Comparison of ENCODE assay signal across 16 mouse cellular contexts in genomic region chr19:37210457-37210856, GRCm38 (mm10). TPM values are rescaled to one million over a fixed set of nuclear protein-coding genes. Genes with fewer than 3 reads are reported as not detected.
A peak's percentile ranks its signal among the peaks of the same experiment; 100 is the strongest.
DNase-seq lines count a peak whose midpoint lies in the region; ATAC-seq and TF ChIP-seq lines count a peak whose summit lies in the region.
"Had no signal": no experiment of that assay in that cellular context is flagged by ENCODE, and none has a peak within 500 bp of the region (broad histone marks: within the 10 kb centered on the region; RNA-seq: fewer than 3 reads in every experiment).

No protein-coding gene starts in this region.

- TF ChIP-seq EP300 in liver, postnatal 0 days (IDR thresholded peaks at IDR 0.05; ENCODE audit: low read depth), result peak; percentile 39; the same call in 1 of the 2 replicates
- TF ChIP-seq EP300 in lung, postnatal 0 days (IDR thresholded peaks at IDR 0.05), result no peak

- peak; percentile 12 for DNase-seq in liver, embryonic 11.5 days (ENCODE audit: low spot score)
- DNase-seq in liver (no peak), adipocyte (ENCODE audit: low spot score) (no peak)
- DNase-seq in liver, embryonic 13.5 days, result no peak
- no peak for DNase-seq in liver, postnatal 0 days
- DNase-seq in cerebellum, adult 2 months, result no peak
- no peak for DNase-seq in lung, postnatal 0 days (ENCODE audit: low spot score)
- DNase-seq: adrenal gland, postnatal 14 days; heart, adult 2 months had no signal

- no peaks in the 10 kb centered on the region for H3K9me3 ChIP-seq in liver, embryonic 11.5 days (ENCODE audit: control insufficient read depth, low read length)
- H3K9me3 ChIP-seq in liver, embryonic 13.5 days (replicated peaks), result no peaks in the 10 kb centered on the region
- H3K9me3 ChIP-seq in liver, postnatal 0 days (ENCODE audit: low read length), result no peaks in the 10 kb centered on the region
- no peaks in the 10 kb centered on the region for H3K9me3 ChIP-seq in lung, postnatal 0 days (ENCODE audit: low read length)
- H3K9me3 ChIP-seq: embryonic facial prominence, embryonic 13.5 days; forebrain, embryonic 10.5 days; heart, embryonic 12.5 days; hindbrain, embryonic 10.5 days; intestine, embryonic 15.5 days had no signal

- no peak for TF ChIP-seq CTCF in liver, postnatal 0 days (IDR thresholded peaks at IDR 0.05; ENCODE audit: low read depth)
- TF ChIP-seq CTCF in cerebellum, adult 2 months (IDR thresholded peaks at IDR 0.05; ENCODE audit: borderline replicate concordance, insufficient read depth, low read depth, low read length), result no peak
- no peak for TF ChIP-seq CTCF in lung, postnatal 0 days (IDR thresholded peaks at IDR 0.05)

- H3K4me3 ChIP-seq in liver, embryonic 11.5 days (ENCODE audit: low read depth, low read length), result no peak overlapping the region
- peak overlapping the region; percentile 98; the same call in 1 of the 2 replicates for H3K4me3 ChIP-seq in liver, embryonic 13.5 days (replicated peaks)
- peak overlapping the region; percentile 100; the same call in 1 of the 2 replicates for H3K4me3 ChIP-seq in liver, postnatal 0 days (ENCODE audit: low read depth, low read length)
- H3K4me3 ChIP-seq in cerebellum, adult 2 months (replicated peaks; ENCODE audit: insufficient read depth, low read depth, low read length), result no peak overlapping the region
- no peak overlapping the region for H3K4me3 ChIP-seq in lung, postnatal 0 days (ENCODE audit: low read depth, low read length)
- H3K4me3 ChIP-seq: embryonic facial prominence, embryonic 13.5 days; heart, adult 2 months; hindbrain, embryonic 10.5 days; intestine, embryonic 15.5 days had no signal

- H3K4me1 ChIP-seq in liver, embryonic 11.5 days (replicated peaks; ENCODE audit: control insufficient read depth, insufficient read depth, low read length), result peaks cover 14% of the 10 kb centered on the region
- H3K4me1 ChIP-seq in liver, embryonic 13.5 days (replicated peaks), result peaks cover 55% of the 10 kb centered on the region
- peaks cover 21% of the 10 kb centered on the region for H3K4me1 ChIP-seq in liver, postnatal 0 days (ENCODE audit: insufficient read depth)
- H3K4me1 ChIP-seq in cerebellum, adult 2 months (ENCODE audit: control insufficient read depth, insufficient read depth, low read length), result peaks cover 5% of the 10 kb centered on the region; the same call in 1 of the 2 replicates
- H3K4me1 ChIP-seq in lung, postnatal 0 days (ENCODE audit: insufficient read depth, low read depth, low read length), result peaks cover 13% of the 10 kb centered on the region; the same call in 1 of the 2 replicates

- H3K9ac ChIP-seq in liver, embryonic 11.5 days (ENCODE audit: low read depth, low read length), result no peak overlapping the region
- peak overlapping the region; percentile 100 for H3K9ac ChIP-seq in liver, embryonic 13.5 days
- peak overlapping the region; percentile 21; the same call in 1 of the 2 replicates for H3K9ac ChIP-seq in liver, postnatal 0 days (replicated peaks)
- H3K9ac ChIP-seq in lung, postnatal 0 days (replicated peaks; ENCODE audit: low read depth), result no peak overlapping the region
- H3K9ac ChIP-seq: embryonic facial prominence, embryonic 13.5 days; heart, embryonic 12.5 days; hindbrain, embryonic 14.5 days; intestine, embryonic 15.5 days had no signal

- no peak overlapping the region for H3K27ac ChIP-seq in liver, embryonic 11.5 days (ENCODE audit: low read depth, low read length)
- H3K27ac ChIP-seq in liver, embryonic 13.5 days, result peak overlapping the region; percentile 67
- H3K27ac ChIP-seq in liver, postnatal 0 days (ENCODE audit: low read depth), result peak overlapping the region; percentile 100
- H3K27ac ChIP-seq in cerebellum, adult 2 months (ENCODE audit: insufficient read depth, low read length), result no peak overlapping the region
- no peak overlapping the region for H3K27ac ChIP-seq in lung, postnatal 0 days (ENCODE audit: low read length)
- H3K27ac ChIP-seq: embryonic facial prominence, embryonic 13.5 days; forebrain, embryonic 10.5 days; heart, adult 2 months; hindbrain, embryonic 10.5 days; hindbrain, embryonic 14.5 days; intestine, embryonic 15.5 days had no signal

- ATAC-seq in liver, embryonic 11.5 days (replicated peaks; ENCODE audit: low FRiP score), result no peak
- no peak for ATAC-seq in liver, embryonic 13.5 days (ENCODE audit: low read depth)
- no peak for ATAC-seq in liver, postnatal 0 days
- ATAC-seq in lung, postnatal 0 days, result no peak
- ATAC-seq: forebrain, embryonic 16.5 days; intestine, embryonic 15.5 days had no signal

- no peak for TF ChIP-seq POLR2A in cerebellum, adult 2 months (IDR thresholded peaks at IDR 0.05; ENCODE audit: borderline replicate concordance, insufficient read depth, low read length)

- WGBS in liver, embryonic 11.5 days, result 89% methylated on average over 4 of the region's 4 CpGs
- 71% methylated on average over 4 of the region's 4 CpGs for WGBS in liver, embryonic 13.5 days (ENCODE audit: insufficient replicate concordance)
- WGBS in liver, postnatal 0 days (ENCODE audit: insufficient replicate concordance), result 68% methylated on average over 4 of the region's 4 CpGs
- WGBS in cerebellum, adult 2 months, result 93% methylated on average over 4 of the region's 4 CpGs
- 96% methylated on average over 4 of the region's 4 CpGs for WGBS in lung, postnatal 0 days

- no peaks in the 10 kb centered on the region for H3K27me3 ChIP-seq in liver, embryonic 11.5 days (replicated peaks; ENCODE audit: control insufficient read depth, insufficient read depth, low read length)
- H3K27me3 ChIP-seq in liver, embryonic 13.5 days, result no peaks in the 10 kb centered on the region
- H3K27me3 ChIP-seq in liver, postnatal 0 days (ENCODE audit: insufficient read depth, low read length), result no peaks in the 10 kb centered on the region
- no peaks in the 10 kb centered on the region for H3K27me3 ChIP-seq in cerebellum, adult 2 months (ENCODE audit: control insufficient read depth, insufficient read depth, low read length)
- no peaks in the 10 kb centered on the region for H3K27me3 ChIP-seq in lung, postnatal 0 days (replicated peaks; ENCODE audit: insufficient read depth, low read length)
- H3K27me3 ChIP-seq: embryonic facial prominence, embryonic 13.5 days; heart, embryonic 12.5 days; intestine, embryonic 15.5 days had no signal

- no peak overlapping the region for H3K4me2 ChIP-seq in liver, embryonic 11.5 days
- H3K4me2 ChIP-seq in liver, embryonic 13.5 days, result peak overlapping the region; percentile 83
- peak overlapping the region; percentile 98 for H3K4me2 ChIP-seq in liver, postnatal 0 days (ENCODE audit: low read depth, low read length)
- H3K4me2 ChIP-seq in lung, postnatal 0 days (replicated peaks; ENCODE audit: low read depth, low read length), result no peak overlapping the region
- H3K4me2 ChIP-seq: intestine, embryonic 15.5 days had no signal

- peaks cover 23% of the 10 kb centered on the region for H3K36me3 ChIP-seq in liver, embryonic 11.5 days (ENCODE audit: control insufficient read depth, insufficient read depth, low read length)
- peaks cover 44% of the 10 kb centered on the region for H3K36me3 ChIP-seq in liver, embryonic 13.5 days
- peaks cover 41% of the 10 kb centered on the region for H3K36me3 ChIP-seq in liver, postnatal 0 days (replicated peaks; ENCODE audit: insufficient read depth, low read length)
- H3K36me3 ChIP-seq in lung, postnatal 0 days (ENCODE audit: insufficient read depth, low read length), result no peaks in the 10 kb centered on the region

RNA-seq across cellular contexts. Expression of gene Cpeb3, which starts 2.1 kb away (rescaled TPM):
- polyA plus RNA-seq in liver, embryonic 11.5 days (2014; fragmentation: Nextera tagmentation; extraction: Ambion mirVana), result 1.3 and 2.0 TPM in 2 replicates
- 1.7 and 1.9 TPM in 2 replicates for polyA plus RNA-seq in liver, embryonic 13.5 days (2015; fragmentation: Nextera tagmentation; extraction: Ambion mirVana)
- 2.1 and 2.8 TPM in 2 replicates for polyA plus RNA-seq in liver, postnatal 0 days (2015; fragmentation: Nextera tagmentation; extraction: Ambion mirVana)
- 41.5 and 41.6 TPM in 2 replicates for polyA plus RNA-seq in cerebellum, adult 2 months (2012; rRNA removed)
- 1.3 and 2.3 TPM in 2 replicates for polyA plus RNA-seq in lung, postnatal 0 days (2015; fragmentation: Nextera tagmentation; extraction: Ambion mirVana)

RNA-seq across cellular contexts. Expression of gene March5, which starts 3.1 kb away (rescaled TPM):
- 117 and 130 TPM in 2 replicates for polyA plus RNA-seq in liver, embryonic 11.5 days (2014; fragmentation: Nextera tagmentation; extraction: Ambion mirVana)
- polyA plus RNA-seq in liver, embryonic 13.5 days (2015; fragmentation: Nextera tagmentation; extraction: Ambion mirVana), result 147 and 159 TPM in 2 replicates
- polyA plus RNA-seq in liver, postnatal 0 days (2015; fragmentation: Nextera tagmentation; extraction: Ambion mirVana), result 119 and 126 TPM in 2 replicates
- 67.2 and 67.7 TPM in 2 replicates for polyA plus RNA-seq in cerebellum, adult 2 months (2012; rRNA removed)
- 83.1 and 97.6 TPM in 2 replicates for polyA plus RNA-seq in lung, postnatal 0 days (2015; fragmentation: Nextera tagmentation; extraction: Ambion mirVana)

Comparison
In these comparisons a context has a peak if more than half of its experiments do, and no peak if none do; other contexts are left out.
1. H3K27ac ChIP-seq: peak in liver, embryonic 13.5 days (single experiment) and liver, postnatal 0 days (single experiment); none in liver, embryonic 11.5 days (single experiment), cerebellum, adult 2 months (single experiment) and lung, postnatal 0 days (single experiment).
2. H3K4me2 ChIP-seq: peak in liver, embryonic 13.5 days (single experiment) and liver, postnatal 0 days (single experiment); none in liver, embryonic 11.5 days (single experiment) and lung, postnatal 0 days (single experiment).
3. H3K4me3 ChIP-seq: peak in liver, embryonic 13.5 days (single experiment) and liver, postnatal 0 days (single experiment); none in liver, embryonic 11.5 days (single experiment), cerebellum, adult 2 months (single experiment) and lung, postnatal 0 days (single experiment).
4. H3K9ac ChIP-seq: peak in liver, embryonic 13.5 days (single experiment) and liver, postnatal 0 days (single experiment); none in liver, embryonic 11.5 days (single experiment) and lung, postnatal 0 days (single experiment).
5. RNA of gene Cpeb3, which starts 2.1 kb away (polyA plus RNA-seq): 41.5 to 41.6 TPM in cerebellum, adult 2 months; 2.1 to 2.8 TPM in liver, postnatal 0 days, 1.3 to 2.0 TPM in liver, embryonic 11.5 days, 1.7 to 1.9 TPM in liver, embryonic 13.5 days and 1.3 to 2.3 TPM in lung, postnatal 0 days; every median in the first group is over 10 times any median in the second.